Mouse (Mus musculus) heart, postnatal 4 days (tissue): Measurements from ENCODE around the gene Chst8. TPM values are rescaled to one million over a fixed set of nuclear protein-coding genes. Genes with fewer than 3 reads are reported as not detected.

Experiments
- DNase-seq: peaks from one replicate; pipeline ENCODE4 v3.0.0; 2021
- total RNA-seq, 2 experiments: library from RNA; stranded (reverse); gene quantifications; 2 replicates each; pipeline ENCODE4 v1.2.3; 2021

Gene Chst8
- total RNA-seq, 2 experiments from 2014 or later: 0.38 to 0.74 TPM

- DNase-seq: no peak
Measured at GRCm38 (mm10) chr7:34750350-34750749, 62.2 kb downstream of the Chst8 start.

- DNase-seq: peak; percentile 37
Measured at GRCm38 (mm10) chr7:34749753-34750152, 62.8 kb downstream of the Chst8 start.

- no peak for DNase-seq
Measured at GRCm38 (mm10) chr7:34748501-34748900, 64.0 kb downstream of the Chst8 start.

- DNase-seq: no peak
Measured at GRCm38 (mm10) chr7:34747661-34748060, 64.8 kb downstream of the Chst8 start.

GRCm38 (mm10) chr7:34746586-34746985 lies 65.9 kb downstream of the Chst8 start:
- no peak for DNase-seq

- peak; percentile 68 for DNase-seq
Measured at GRCm38 (mm10) chr7:34746165-34746564, 66.3 kb downstream of the Chst8 start.

GRCm38 (mm10) chr7:34745426-34745825 lies 67.1 kb downstream of the Chst8 start:
- no peak for DNase-seq

GRCm38 (mm10) chr7:34744994-34745393 lies 67.5 kb downstream of the Chst8 start:
- DNase-seq: no peak

- no peak for DNase-seq
Measured at GRCm38 (mm10) chr7:34743411-34744085, 69.0 kb downstream of the Chst8 start.

- DNase-seq: no peak
Measured at GRCm38 (mm10) chr7:34739371-34739770, 73.1 kb downstream of the Chst8 start.

- DNase-seq: no peak
Measured at GRCm38 (mm10) chr7:34737206-34737605, 75.3 kb downstream of the Chst8 start.

- no peak for DNase-seq
Measured at GRCm38 (mm10) chr7:34734348-34734747, 78.2 kb downstream of the Chst8 start.

- DNase-seq: no peak
Measured at GRCm38 (mm10) chr7:34728931-34729330, 83.6 kb downstream of the Chst8 start.

GRCm38 (mm10) chr7:34725206-34725605 lies 87.3 kb downstream of the Chst8 start:
- no peak for DNase-seq

GRCm38 (mm10) chr7:34722551-34723230 lies 89.8 kb downstream of the Chst8 start:
- no peak for DNase-seq

GRCm38 (mm10) chr7:34722151-34722550 lies 90.4 kb downstream of the Chst8 start:
- no peak for DNase-seq

GRCm38 (mm10) chr7:34721650-34722048 lies 90.9 kb downstream of the Chst8 start:
- peak; percentile 50 for DNase-seq

GRCm38 (mm10) chr7:34720882-34721649 lies 91.4 kb downstream of the Chst8 start:
- no peak for DNase-seq

- peak; percentile 73 for DNase-seq
Measured at GRCm38 (mm10) chr7:34719599-34719998, 92.9 kb downstream of the Chst8 start.

GRCm38 (mm10) chr7:34718651-34719050 lies 93.9 kb downstream of the Chst8 start:
- peak; percentile 56 for DNase-seq

- no peak for DNase-seq
Measured at GRCm38 (mm10) chr7:34717161-34717810, 95.2 kb downstream of the Chst8 start.

- DNase-seq: no peak
Measured at GRCm38 (mm10) chr7:34714848-34715460, 97.6 kb downstream of the Chst8 start.
